Mouse (Mus musculus) intestine, embryonic 16.5 days (tissue): Measurements from ENCODE around the gene Agpat1. TPM values are rescaled to one million over a fixed set of nuclear protein-coding genes. Genes with fewer than 3 reads are reported as not detected.

ENCODE experiments used
- ATAC-seq: fragments of 200-750 bp; cut with Nextera tagmentation; 2 replicates; pipeline ENCODE4 v1.8.0; 2017; ENCODE audit warnings: moderate TSS enrichment, moderate library complexity
- H3K27ac ChIP-seq: fragments of 300-500 bp; sonication (generic); 2 replicates; pipeline ENCODE4 v1.5.1; 2014; ENCODE audit warnings: mild to moderate bottlenecking, low read length
- H3K27me3 ChIP-seq: fragments of 300-500 bp; sonication (generic); replicated peaks from 2 replicates; pipeline ENCODE4 v1.6.1; 2014; ENCODE audit warnings: low read length, control low read depth, mixed read lengths; ENCODE audit not compliant: control insufficient read depth, insufficient read depth
- H3K36me3 ChIP-seq: fragments of 300-500 bp; sonication (generic); 2 replicates; pipeline ENCODE4 v1.6.1; 2014; ENCODE audit warnings: low read length, control low read depth; ENCODE audit not compliant: control insufficient read depth, insufficient read depth
- H3K4me1 ChIP-seq: fragments of 300-500 bp; sonication (generic); 2 replicates; pipeline ENCODE4 v1.6.1; 2014; ENCODE audit warnings: low read length, control low read depth, mixed read lengths; ENCODE audit not compliant: control insufficient read depth, insufficient read depth
- H3K4me2 ChIP-seq: fragments of 300-500 bp; sonication (generic); 2 replicates; pipeline ENCODE4 v1.6.1; 2014; ENCODE audit warnings: low read depth, low read length, control low read depth
- H3K4me3 ChIP-seq: fragments of 300-500 bp; sonication (generic); 2 replicates; pipeline ENCODE4 v1.5.1; 2014; ENCODE audit warnings: mild to moderate bottlenecking, low read length
- H3K9ac ChIP-seq: fragments of 300-500 bp; sonication (generic); 2 replicates; pipeline ENCODE4 v1.6.1; 2014; ENCODE audit warnings: low read depth, low read length
- H3K9me3 ChIP-seq: fragments of 300-500 bp; sonication (generic); 2 replicates; pipeline ENCODE4 v1.6.1; 2016; ENCODE audit warnings: low read length, control low read depth; ENCODE audit not compliant: control insufficient read depth
- WGBS: fragments of 180-500 bp; shearing (Covaris S2); extraction: QIAGEN DNeasy Blood & Tissue Kit; methylation state at CpG from one replicate; pipeline ENCODE4 v1.1.7; 2014; 5-methylcytosine and 5-hydroxymethylcytosine counted together
- polyA plus RNA-seq: library from polyadenylated mRNA; unstranded; fragments of >200 nt; fragmentation: Nextera tagmentation; extraction: Ambion mirVana; gene quantifications from 2 replicates; pipeline ENCODE4 v1.2.1, GENCODE M21; 2015

The Agpat1 gene
- polyA plus RNA-seq, 1 experiment from 2014 or later, result 61.8 TPM

DNA sequence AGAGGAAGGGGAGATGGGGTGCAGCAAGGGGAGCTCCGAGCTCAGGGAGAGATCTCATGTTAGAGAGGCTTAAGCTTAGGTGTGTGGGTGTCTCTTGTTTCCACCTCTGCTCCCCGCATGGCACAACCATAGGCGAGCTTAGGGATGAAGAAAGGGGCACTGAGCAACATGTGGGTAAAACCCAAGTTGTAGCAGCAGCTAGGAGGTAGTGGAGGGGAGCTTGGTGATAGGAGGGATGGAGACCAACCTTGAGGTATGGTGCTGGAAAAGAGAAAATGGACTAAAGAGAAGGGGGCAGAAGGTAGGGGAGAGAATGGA lies 55.8 kb downstream of the Agpat1 start:
- Histone ChIP-seq H3K36me3 (no peaks in the 10 kb centered on the region), H3K4me3 (no peak overlapping the region), H3K9ac (no peak overlapping the region), H3K9me3 (no peaks in the 10 kb centered on the region), H3K4me1 (peaks cover 33% of the 10 kb centered on the region), H3K27me3 (peaks cover 12% of the 10 kb centered on the region), H3K4me2 (no peak overlapping the region), H3K27ac (no peak overlapping the region)
- 60% methylated on average over 3 of the region's 3 CpGs for WGBS
- ATAC-seq, result no peak

DNA sequence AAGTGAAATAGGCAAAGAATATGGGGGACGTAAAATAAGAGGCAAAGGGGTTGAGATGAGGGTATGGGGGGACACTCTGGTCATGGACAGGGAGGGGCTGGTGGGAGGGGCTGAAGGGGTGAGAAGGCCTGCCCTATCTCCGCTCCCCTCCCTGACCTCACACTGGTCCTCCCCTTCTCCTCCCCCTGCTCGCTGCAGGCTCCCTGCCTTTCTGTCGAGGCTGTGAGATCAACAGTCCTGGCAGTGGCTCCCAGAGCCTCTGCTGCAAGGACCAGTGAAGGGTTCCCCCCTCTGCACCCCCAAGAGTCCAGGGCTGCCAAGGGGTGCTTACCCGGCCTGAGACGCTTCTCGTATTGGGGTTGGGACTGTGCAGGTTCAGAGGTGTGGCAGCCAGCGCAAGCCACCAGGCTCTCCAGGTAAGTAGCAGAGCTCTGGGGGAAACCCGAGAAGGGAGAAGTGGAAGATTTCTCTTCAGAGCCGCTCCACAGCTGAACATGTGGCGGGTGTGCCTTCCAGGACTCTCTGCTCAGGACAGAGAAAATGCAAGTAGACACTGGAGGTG lies 56.3 kb downstream of the Agpat1 start:
- Histone ChIP-seq H3K27ac (peak overlapping the region; percentile 24; the same call in 1 of the 2 replicates), H3K9ac (peak overlapping the region; percentile 53), H3K36me3 (no peaks in the 10 kb centered on the region), H3K4me3 (peak overlapping the region; percentile 30; the same call in 1 of the 2 replicates), H3K9me3 (no peaks in the 10 kb centered on the region), H3K4me1 (peaks cover 29% of the 10 kb centered on the region), H3K4me2 (peak overlapping the region; percentile 52), H3K27me3 (peaks cover 12% of the 10 kb centered on the region)
- no peak for ATAC-seq
- WGBS, result 36% methylated on average over 9 of the region's 11 CpGs

DNA sequence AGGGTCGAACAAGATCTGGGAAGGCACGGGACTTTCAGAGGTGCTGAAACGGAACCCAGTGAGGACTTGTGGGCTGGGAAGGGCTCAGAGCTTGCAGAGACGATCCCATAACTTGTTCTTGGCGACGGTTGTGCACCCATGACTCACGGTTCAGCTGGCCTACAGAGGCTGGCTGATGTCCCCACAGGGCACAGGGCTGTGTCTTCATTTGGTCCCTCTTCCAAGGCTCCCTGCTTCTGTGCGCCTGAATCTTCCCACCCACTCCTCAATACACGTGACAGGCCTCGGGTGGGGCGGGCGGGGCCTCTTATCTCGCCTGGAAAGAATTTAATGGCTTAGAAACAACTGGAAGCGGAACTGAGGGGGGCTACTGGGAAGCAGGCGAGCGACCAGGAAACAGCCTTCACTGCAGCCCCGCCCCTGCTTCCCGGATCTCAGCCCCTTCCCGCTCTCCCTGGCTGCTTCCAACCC lies 57.1 kb downstream of the Agpat1 start:
- peak overlapping the region; percentile 53 for H3K9ac ChIP-seq
- peak; percentile 52 for ATAC-seq

DNA sequence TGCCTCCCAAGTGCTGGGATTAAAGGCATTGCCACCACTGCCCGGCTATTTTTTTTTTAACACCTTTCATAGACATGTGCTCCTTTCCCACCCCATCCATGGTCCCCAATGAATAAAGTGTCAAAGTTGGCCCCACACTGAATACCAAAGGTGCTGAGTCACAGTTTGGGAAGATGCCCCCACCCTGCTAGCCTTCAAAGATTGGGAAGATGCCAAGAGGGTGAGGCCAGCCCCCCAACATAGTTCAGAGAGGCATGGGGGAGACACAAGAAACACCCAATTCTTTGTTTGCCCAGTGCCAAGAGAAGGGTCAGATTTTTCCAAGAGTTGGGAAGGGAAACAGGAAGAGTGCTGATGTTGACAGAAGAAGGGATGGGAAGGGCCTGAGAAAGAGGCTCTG lies 58.4 kb downstream of the Agpat1 start:
- Histone ChIP-seq H3K27me3 (peaks cover 12% of the 10 kb centered on the region), H3K4me1 (peaks cover 14% of the 10 kb centered on the region), H3K4me2 (no peak overlapping the region), H3K27ac (no peak overlapping the region), H3K9ac (no peak overlapping the region), H3K4me3 (no peak overlapping the region), H3K9me3 (no peaks in the 10 kb centered on the region), H3K36me3 (no peaks in the 10 kb centered on the region)
- ATAC-seq, result no peak
- WGBS, result 86% methylated on average over 1 of the region's 1 CpGs

More for the DNA sequence above, 57.1 kb downstream of the Agpat1 start:
- peak overlapping the region; percentile 30 for H3K4me3 ChIP-seq
- peaks cover 12% of the 10 kb centered on the region for H3K27me3 ChIP-seq
- peak overlapping the region; percentile 52 for H3K4me2 ChIP-seq
- WGBS, result 3% methylated on average over 19 of the region's 19 CpGs
- H3K36me3 ChIP-seq, result no peaks in the 10 kb centered on the region
- H3K9me3 ChIP-seq, result no peaks in the 10 kb centered on the region
- peaks cover 22% of the 10 kb centered on the region for H3K4me1 ChIP-seq
- peak overlapping the region; percentile 38 for H3K27ac ChIP-seq

DNA sequence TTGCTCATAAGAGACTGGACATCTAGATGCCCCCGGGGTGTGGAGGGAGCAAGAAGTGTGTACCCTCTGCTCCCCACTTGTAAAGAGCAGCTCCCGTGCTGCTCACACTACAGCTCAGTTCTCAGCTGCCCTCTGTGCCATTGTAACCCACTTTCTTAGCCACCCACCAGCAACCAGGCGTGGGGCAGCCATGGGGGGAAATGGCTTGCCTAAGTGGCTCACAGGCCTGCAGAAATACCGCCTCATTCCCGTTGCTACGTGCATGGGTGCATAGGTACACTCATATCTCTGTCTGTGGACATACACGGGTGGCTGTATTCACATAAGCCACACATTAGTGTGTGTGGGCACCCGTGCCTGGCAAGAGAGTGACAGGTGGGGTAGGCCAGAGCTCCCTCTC lies 58.9 kb downstream of the Agpat1 start:
- no peak overlapping the region for H3K9ac ChIP-seq
- H3K4me3 ChIP-seq, result no peak overlapping the region
- H3K4me2 ChIP-seq, result no peak overlapping the region
- no peaks in the 10 kb centered on the region for H3K36me3 ChIP-seq
- no peak for ATAC-seq
- H3K27ac ChIP-seq, result no peak overlapping the region
- no peaks in the 10 kb centered on the region for H3K9me3 ChIP-seq
- H3K27me3 ChIP-seq, result peaks cover 12% of the 10 kb centered on the region
- H3K4me1 ChIP-seq, result peaks cover 14% of the 10 kb centered on the region
- WGBS, result 85% methylated on average over 8 of the region's 8 CpGs

Other genes starting within 250 kb of the Agpat1 start
- gene Btnl2, start 249.4 kb upstream of the Agpat1 start, polyA plus RNA-seq, result 10.6 and 16.0 TPM in 2 replicates
- gene Btnl1, start 227.1 kb upstream of the Agpat1 start, polyA plus RNA-seq, result 30.2 and 43.2 TPM in 2 replicates
- gene BC051142, start 205.4 kb upstream of the Agpat1 start, polyA plus RNA-seq, result 0.81 and 1.2 TPM in 2 replicates
- gene Btnl4, start 126.9 kb upstream of the Agpat1 start, polyA plus RNA-seq, result 18.1 and 22.3 TPM in 2 replicates
- gene Btnl6, start 86.9 kb upstream of the Agpat1 start, polyA plus RNA-seq, result 30.9 and 41.7 TPM in 2 replicates
- 2.5 and 3.8 TPM in 2 replicates for gene Notch4, start 40.0 kb upstream of the Agpat1 start, polyA plus RNA-seq
- 12.0 and 12.5 TPM in 2 replicates for gene Gpsm3, start 14.5 kb upstream of the Agpat1 start, polyA plus RNA-seq
- 5.6 and 6.9 TPM in 2 replicates for gene Pbx2, start 13.0 kb upstream of the Agpat1 start, polyA plus RNA-seq
- 2.3 and 2.4 TPM in 2 replicates for gene Ager, start 6.4 kb upstream of the Agpat1 start, polyA plus RNA-seq
- 190 and 197 TPM in 2 replicates for gene Rnf5, start 572 bp upstream of the Agpat1 start, polyA plus RNA-seq
- 4.0 and 4.6 TPM in 2 replicates for gene Egfl8, start 11.7 kb downstream of the Agpat1 start, polyA plus RNA-seq
- gene Ppt2, start 24.2 kb downstream of the Agpat1 start, polyA plus RNA-seq, result 32.3 and 32.9 TPM in 2 replicates
- gene Prrt1, start 25.3 kb downstream of the Agpat1 start, polyA plus RNA-seq, result 0.32 and 0.47 TPM in 2 replicates
- gene Fkbpl, start 40.5 kb downstream of the Agpat1 start, polyA plus RNA-seq, result 10.2 and 14.4 TPM in 2 replicates
- gene Atf6b, start 42.9 kb downstream of the Agpat1 start, polyA plus RNA-seq, result 66.3 and 69.1 TPM in 2 replicates
- gene Tnxb, start 66.3 kb downstream of the Agpat1 start, polyA plus RNA-seq, result 1.1 TPM in 2 replicates
- 0.83 and 0.92 TPM in 2 replicates for gene C4b, start 139.6 kb downstream of the Agpat1 start, polyA plus RNA-seq
- 0.06 and 15.4 TPM in 2 replicates for gene Cyp21a1, start 200.3 kb downstream of the Agpat1 start, polyA plus RNA-seq
- 24.0 and 26.5 TPM in 2 replicates for gene Stk19, start 232.7 kb downstream of the Agpat1 start, polyA plus RNA-seq
- gene Dxo, start 232.8 kb downstream of the Agpat1 start, polyA plus RNA-seq, result 53.6 and 59.0 TPM in 2 replicates
- 39.2 and 44.9 TPM in 2 replicates for gene Skiv2l, start 245.9 kb downstream of the Agpat1 start, polyA plus RNA-seq
- 104 TPM in 2 replicates for gene Nelfe, start 246.1 kb downstream of the Agpat1 start, polyA plus RNA-seq